Mouse (Mus musculus) thymus, adult 2 months (tissue): Measurements from ENCODE around the gene Hist1h3i. TPM values are rescaled to one million over a fixed set of nuclear protein-coding genes. Genes with fewer than 3 reads are reported as not detected.
"Not testable (repeated sequence)": the region's sequence is repeated elsewhere in the genome, so short reads cannot be mapped to it uniquely, and the experiment has no call there.

Experiments used
- DNase-seq: peaks from one replicate; pipeline ENCODE4 v3.0.0; 2021
- H3K27ac ChIP-seq: fragments of 200-500 bp; 2 replicates; pipeline ENCODE4 v1.5.1; 2012; ENCODE audit warnings: low read length, control low read depth; ENCODE audit not compliant: control insufficient read depth, insufficient read depth
- H3K27me3 ChIP-seq: fragments of 200-500 bp; 2 replicates; pipeline ENCODE4 v1.6.1; 2012; ENCODE audit warnings: mild to moderate bottlenecking, low read length, moderate library complexity, mixed read lengths; ENCODE audit not compliant: control insufficient read depth, insufficient read depth
- H3K36me3 ChIP-seq: fragments of 200-500 bp; 2 replicates; pipeline ENCODE4 v1.6.1; 2012; ENCODE audit warnings: mild to moderate bottlenecking, low read length, moderate library complexity; ENCODE audit not compliant: control insufficient read depth, insufficient read depth
- H3K4me1 ChIP-seq: fragments of 200-500 bp; replicated peaks from 2 replicates; pipeline ENCODE4 v1.6.1; 2012; ENCODE audit warnings: low read length; ENCODE audit not compliant: control insufficient read depth, insufficient read depth
- H3K4me3 ChIP-seq: fragments of 200-500 bp; 2 replicates; pipeline ENCODE4 v1.5.1; 2012; ENCODE audit warnings: mild to moderate bottlenecking, low read length, control low read depth, moderate library complexity; ENCODE audit not compliant: control insufficient read depth, insufficient read depth
- CTCF ChIP-seq: fragments of 200-500 bp; IDR thresholded peaks from 2 replicates; pipeline ENCODE4 v1.5.1; 2012; ENCODE audit warnings: mild to moderate bottlenecking, control low read depth, low read length, moderate library complexity, borderline replicate concordance; ENCODE audit not compliant: control insufficient read depth, poor library complexity, insufficient read depth; ENCODE audit errors: extremely low read depth
- POLR2A ChIP-seq: fragments of 200-500 bp; IDR thresholded peaks from 2 replicates; pipeline ENCODE4 v1.6.1; 2012; ENCODE audit warnings: mild to moderate bottlenecking, low read length, control low read depth, moderate library complexity; ENCODE audit not compliant: control insufficient read depth, poor library complexity, insufficient read depth; ENCODE audit errors: extremely low read depth
- WGBS: fragments of 180-500 bp; shearing (Covaris S2); methylation state at CpG from one replicate; pipeline ENCODE4 v1.1.7; 2018; 5-methylcytosine and 5-hydroxymethylcytosine counted together
- polyA plus RNA-seq: library from polyadenylated mRNA; depleted of rRNA; stranded (reverse); fragments of >200 nt; gene quantifications from 2 replicates; pipeline ENCODE4 v1.2.3, GENCODE M21; 2012; rRNA removed

Hist1h3i gene
- polyA plus RNA-seq, 1 experiment = 650 TPM

DNA sequence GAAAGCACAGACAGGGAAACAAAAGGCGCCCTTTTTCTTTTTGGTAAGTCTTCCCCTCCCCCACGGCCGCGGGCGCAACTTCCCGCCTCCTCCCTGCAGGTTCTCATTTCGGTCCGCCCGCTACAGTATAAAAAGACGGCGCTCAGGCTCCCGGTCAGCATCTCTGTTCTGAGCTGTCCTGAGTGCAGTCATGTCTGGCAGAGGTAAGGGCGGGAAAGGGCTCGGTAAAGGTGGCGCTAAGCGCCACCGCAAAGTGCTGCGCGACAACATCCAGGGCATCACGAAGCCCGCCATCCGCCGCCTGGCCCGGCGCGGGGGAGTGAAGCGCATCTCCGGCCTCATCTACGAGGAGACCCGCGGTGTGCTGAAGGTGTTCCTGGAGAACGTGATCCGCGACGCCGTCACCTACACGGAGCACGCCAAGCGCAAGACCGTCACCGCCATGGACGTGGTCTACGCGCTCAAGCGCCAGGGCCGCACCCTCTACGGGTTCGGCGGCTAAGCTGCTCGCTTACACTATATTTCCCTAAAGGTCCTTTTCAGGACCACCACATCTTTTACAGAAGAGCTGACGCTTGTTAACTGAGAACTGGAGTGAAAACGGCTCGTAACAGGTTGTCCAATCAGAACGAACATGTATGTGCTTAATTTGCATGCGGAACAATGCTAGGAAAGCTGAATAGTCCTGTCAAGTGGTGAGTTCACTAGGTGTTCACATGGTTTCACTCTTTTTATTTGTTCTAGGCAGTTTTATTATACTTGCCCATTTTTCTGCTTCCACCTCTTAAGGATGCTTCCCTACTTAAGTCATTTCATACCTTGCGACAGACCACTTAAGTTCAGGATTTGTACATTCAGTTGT, 48.0 kb downstream of the Hist1h3i start, which contains the start of gene Hist1h4j:
Hist1h4j (plus strand) TSS at position 159 of the 862 bp plus-strand sequence.
- TF ChIP-seq POLR2A (peak; percentile 75; the same call in 1 of the 2 replicates), CTCF (0 out of 2 replicates have a peak, but pooled peaks have one; percentile 2)
- H3K36me3 ChIP-seq, H3K27me3 ChIP-seq, H3K4me1 ChIP-seq: not testable (repeated sequence)
- WGBS = under 1% methylated on average over 51 of the region's 56 CpGs
- Histone ChIP-seq H3K27ac (peak within 1 kb of the TSS; percentile 94), H3K4me3 (peak within 1 kb of the TSS; percentile 45)
- DNase-seq = peak; percentile 80

DNA sequence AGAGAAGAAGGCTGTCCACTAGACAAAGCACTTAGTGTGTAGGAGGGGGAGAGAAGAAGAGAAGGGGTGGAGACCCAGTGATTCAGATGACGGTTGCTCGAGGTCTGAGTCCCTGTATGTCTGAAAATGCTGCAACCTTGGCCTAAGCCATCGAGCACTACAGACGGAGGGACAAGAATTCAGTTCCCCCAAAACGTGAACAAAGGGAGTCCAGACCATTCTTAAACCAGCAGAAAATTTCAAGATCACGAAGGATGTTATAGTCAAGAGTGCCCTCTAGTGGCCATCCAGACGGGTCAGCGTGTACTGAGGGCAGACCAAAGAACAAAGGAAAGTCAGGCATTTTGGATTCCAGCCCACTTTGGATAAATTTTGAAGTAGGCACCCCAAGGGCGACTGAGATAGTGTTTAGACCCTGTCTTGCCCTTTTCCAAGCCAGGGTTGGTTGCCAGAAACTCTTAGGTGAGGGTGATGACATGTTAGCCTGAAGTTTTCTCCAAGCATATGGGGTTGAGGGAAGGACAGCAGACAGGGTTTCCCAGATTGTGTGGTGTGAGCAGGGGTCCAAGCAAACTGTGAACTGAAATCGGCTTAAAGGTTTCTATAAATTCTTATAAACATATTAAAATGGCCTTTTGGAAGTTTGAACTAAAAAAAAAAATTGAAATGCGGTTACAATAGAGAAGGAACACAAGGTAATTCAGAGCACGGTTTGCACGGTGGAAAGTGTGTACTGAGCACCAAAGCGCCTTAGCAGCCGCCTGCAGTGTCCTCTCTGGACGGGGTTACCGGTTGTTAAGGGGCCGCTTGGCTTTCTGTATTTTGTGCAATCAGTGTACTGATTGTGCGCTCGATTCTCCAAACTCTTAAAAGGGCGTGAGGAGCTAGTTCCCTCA, 48.9 kb downstream of the Hist1h3i start:
- WGBS = 1% methylated on average over 21 of the region's 21 CpGs
- DNase-seq = peak; percentile 79
- peak overlapping the region; percentile 45 for H3K4me3 ChIP-seq

DNA sequence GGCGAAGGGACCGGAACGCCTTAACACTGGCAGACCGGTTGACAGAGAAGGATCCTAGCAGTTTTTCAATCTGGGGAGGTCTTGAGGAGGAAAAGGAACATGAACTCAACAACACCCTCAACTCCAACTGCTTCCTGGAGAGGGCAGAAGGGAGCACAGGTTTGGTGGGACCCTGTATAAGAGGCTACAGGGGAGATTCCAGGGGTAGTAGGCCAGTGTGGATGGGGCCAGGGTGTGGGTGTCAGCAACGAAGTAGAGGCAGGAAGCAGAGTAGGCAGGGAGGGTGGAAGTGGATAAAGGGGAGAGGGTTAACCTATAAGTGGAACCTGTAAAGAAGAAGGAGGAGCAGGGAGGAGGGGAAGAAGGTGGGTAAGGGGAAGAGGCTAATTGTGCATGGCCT, 49.7 kb downstream of the Hist1h3i start:
- DNase-seq = peak; percentile 32
- Histone ChIP-seq H3K36me3 (no peaks in the 10 kb centered on the region), H3K4me3 (no peak overlapping the region), H3K4me1 (peaks cover 6% of the 10 kb centered on the region; the same call in 1 of the 2 replicates), H3K27ac (no peak overlapping the region), H3K27me3 (no peaks in the 10 kb centered on the region)
- TF ChIP-seq POLR2A = no peak
- 84% methylated on average over 5 of the region's 5 CpGs for WGBS

More for the DNA sequence above, 48.9 kb downstream of the Hist1h3i start:
- Histone ChIP-seq H3K36me3 (no peaks in the 10 kb centered on the region), H3K4me1 (peaks cover 6% of the 10 kb centered on the region; the same call in 1 of the 2 replicates), H3K27ac (peak overlapping the region; percentile 94), H3K27me3 (no peaks in the 10 kb centered on the region)
- TF ChIP-seq POLR2A (no peak), CTCF (no peak)

Other genes with a start within 250 kb of the Hist1h3i start
- gene Olfr1366, start 240.6 kb downstream of the Hist1h3i start, polyA plus RNA-seq = not detected in 2 replicates
- gene Olfr1535, start 223.5 kb downstream of the Hist1h3i start, polyA plus RNA-seq = not detected in 2 replicates
- gene Olfr1364, start 201.6 kb downstream of the Hist1h3i start, polyA plus RNA-seq = not detected in 2 replicates
- not detected in 2 replicates for gene Olfr1362, start 169.3 kb downstream of the Hist1h3i start, polyA plus RNA-seq
- gene Olfr11, start 140.9 kb downstream of the Hist1h3i start, polyA plus RNA-seq = not detected in 2 replicates
- not detected in 2 replicates for gene Olfr1361, start 120.0 kb downstream of the Hist1h3i start, polyA plus RNA-seq
- gene Olfr1360, start 106.0 kb downstream of the Hist1h3i start, polyA plus RNA-seq = not detected in 2 replicates
- not detected in 2 replicates for gene Olfr1359, start 85.3 kb downstream of the Hist1h3i start, polyA plus RNA-seq
- 118 and 183 TPM in 2 replicates for gene Hist1h2bl, start 67.2 kb downstream of the Hist1h3i start, polyA plus RNA-seq
- 227 and 343 TPM in 2 replicates for gene Hist1h2ai, start 66.9 kb downstream of the Hist1h3i start, polyA plus RNA-seq
- gene Hist1h3h, start 65.7 kb downstream of the Hist1h3i start, polyA plus RNA-seq = 670 and 733 TPM in 2 replicates
- 76.1 and 110 TPM in 2 replicates for gene Hist1h2bm, start 61.3 kb downstream of the Hist1h3i start, polyA plus RNA-seq
- gene Hist1h4j, start 48.3 kb downstream of the Hist1h3i start, polyA plus RNA-seq = 60.3 and 64.6 TPM in 2 replicates
- gene Hist1h4k, start 32.9 kb downstream of the Hist1h3i start, polyA plus RNA-seq = 257 and 302 TPM in 2 replicates
- gene Hist1h2ak, start 29.5 kb downstream of the Hist1h3i start, polyA plus RNA-seq = 302 and 405 TPM in 2 replicates
- gene Hist1h2bn, start 29.2 kb downstream of the Hist1h3i start, polyA plus RNA-seq = 213 and 218 TPM in 2 replicates
- gene Hist1h1b, start 2.7 kb downstream of the Hist1h3i start, polyA plus RNA-seq = 22.4 and 28.1 TPM in 2 replicates
- 183 and 223 TPM in 2 replicates for gene Hist1h2an, start 3.8 kb upstream of the Hist1h3i start, polyA plus RNA-seq
- gene Hist1h2bp, start 4.1 kb upstream of the Hist1h3i start, polyA plus RNA-seq = 39.3 and 52.7 TPM in 2 replicates
- 200 and 237 TPM in 2 replicates for gene Hist1h2bq, start 26.8 kb upstream of the Hist1h3i start, polyA plus RNA-seq
- not detected in 2 replicates for gene Hist1h2ao, start 27.1 kb upstream of the Hist1h3i start, polyA plus RNA-seq
- not detected in 2 replicates for gene Hist1h4m, start 28.4 kb upstream of the Hist1h3i start, polyA plus RNA-seq
- gene Hist1h4n, start 48.8 kb upstream of the Hist1h3i start, polyA plus RNA-seq = 292 and 309 TPM in 2 replicates
- 1,785 and 6,121 TPM in 2 replicates for gene Hist1h2ap, start 50.1 kb upstream of the Hist1h3i start, polyA plus RNA-seq
- gene Hist1h2br, start 50.4 kb upstream of the Hist1h3i start, polyA plus RNA-seq = 156 and 207 TPM in 2 replicates
- 1.1 and 1.6 TPM in 2 replicates for gene Zfp184, start 161.7 kb upstream of the Hist1h3i start, polyA plus RNA-seq
- gene Pom121l2, start 197.8 kb upstream of the Hist1h3i start, polyA plus RNA-seq = 0.08 and 0.23 TPM in 2 replicates
- gene Prss16, start 226.4 kb upstream of the Hist1h3i start, polyA plus RNA-seq = 640 and 1,004 TPM in 2 replicates